11 mouse cellular contexts compared by ENCODE assay signal in the genomic region with DNA sequence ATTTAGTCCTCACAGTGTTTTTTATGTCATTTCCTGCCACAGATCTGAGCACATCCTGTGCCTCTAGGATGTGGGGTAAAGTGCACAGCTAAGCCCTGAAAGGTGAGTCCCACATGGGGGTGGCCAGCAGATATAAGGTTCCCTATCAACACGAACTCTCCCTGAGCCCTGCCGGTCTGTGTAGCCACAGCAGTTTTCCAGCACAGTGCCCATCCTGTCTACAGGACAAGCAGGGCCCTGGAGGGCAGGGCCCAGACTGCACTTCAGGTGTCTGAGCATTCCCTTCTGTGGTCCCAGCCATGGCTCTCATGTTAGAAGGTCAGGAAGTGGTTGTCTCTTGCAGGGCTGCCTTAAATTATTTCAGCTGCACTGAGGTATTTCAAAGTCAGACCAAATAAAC.
A peak's percentile ranks its signal among the peaks of the same experiment; 100 is the strongest.
DNase-seq lines count a peak whose midpoint lies in the region; ATAC-seq and TF ChIP-seq lines count a peak whose summit lies in the region.
"Had no signal": no experiment of that assay in that cellular context is flagged by ENCODE, and none has a peak within 500 bp of the region (broad histone marks: within the 10 kb centered on the region; RNA-seq: fewer than 3 reads in every experiment).

No protein-coding gene starts in this region.

- no peaks in the 10 kb centered on the region for H3K27me3 ChIP-seq in midbrain, embryonic 13.5 days
- no peaks in the 10 kb centered on the region for H3K27me3 ChIP-seq in midbrain, embryonic 15.5 days (replicated peaks)
- H3K27me3 ChIP-seq: forebrain, embryonic 13.5 days; midbrain, embryonic 12.5 days had no signal

- H3K4me3 ChIP-seq in midbrain, embryonic 13.5 days (replicated peaks), result no peak overlapping the region
- no peak overlapping the region for H3K4me3 ChIP-seq in midbrain, embryonic 15.5 days
- no peak overlapping the region for H3K4me3 ChIP-seq in bone marrow, adult 2 months (replicated peaks; ENCODE audit: control insufficient read depth, low read depth, low read length)
- H3K4me3 ChIP-seq: forebrain, embryonic 13.5 days; midbrain, embryonic 12.5 days had no signal

- H3K36me3 ChIP-seq in midbrain, embryonic 13.5 days, result no peaks in the 10 kb centered on the region
- no peaks in the 10 kb centered on the region for H3K36me3 ChIP-seq in midbrain, embryonic 15.5 days (replicated peaks)
- H3K36me3 ChIP-seq: midbrain, embryonic 12.5 days had no signal

- ATAC-seq in midbrain, embryonic 13.5 days, result no peak
- no peak for ATAC-seq in midbrain, embryonic 15.5 days (replicated peaks)
- ATAC-seq in megakaryocyte, adult 5-6 weeks (ENCODE audit: poor library complexity, severe bottlenecking), result peak; percentile 61
- ATAC-seq: forebrain, embryonic 13.5 days; intestine, embryonic 16.5 days had no signal

- peak overlapping the region; percentile 7; the same call in 1 of the 2 replicates for H3K27ac ChIP-seq in midbrain, embryonic 13.5 days
- no peak overlapping the region for H3K27ac ChIP-seq in midbrain, embryonic 15.5 days
- H3K27ac ChIP-seq in bone marrow, adult 2 months (ENCODE audit: control insufficient read depth, insufficient read depth, low read depth, low read length, poor library complexity), result peak overlapping the region; percentile 84
- H3K27ac ChIP-seq: forebrain, embryonic 13.5 days; midbrain, embryonic 12.5 days had no signal

- TF ChIP-seq CTCF in bone marrow, adult 2 months (IDR thresholded peaks at IDR 0.05; ENCODE audit: control insufficient read depth, insufficient read depth, low read length), result no peak

- TF ChIP-seq POLR2A in bone marrow, adult 2 months (IDR thresholded peaks at IDR 0.05; ENCODE audit: borderline replicate concordance, control insufficient read depth, low read depth, low read length), result no peak

- 82% methylated on average over 2 of the region's 2 CpGs for WGBS in midbrain, embryonic 13.5 days
- 73% methylated on average over 2 of the region's 2 CpGs for WGBS in midbrain, embryonic 15.5 days
- WGBS in bone marrow, adult 2 months, result 0% methylated on average over 2 of the region's 2 CpGs

- H3K9ac ChIP-seq in midbrain, embryonic 13.5 days (replicated peaks), result no peak overlapping the region
- H3K9ac ChIP-seq in midbrain, embryonic 15.5 days, result no peak overlapping the region
- H3K9ac ChIP-seq: forebrain, embryonic 13.5 days; midbrain, embryonic 12.5 days had no signal

- H3K4me2 ChIP-seq in midbrain, embryonic 13.5 days (replicated peaks), result no peak overlapping the region
- H3K4me2 ChIP-seq in midbrain, embryonic 15.5 days, result no peak overlapping the region
- H3K4me2 ChIP-seq: forebrain, embryonic 13.5 days; midbrain, embryonic 12.5 days had no signal

- peaks cover under 1% of the 10 kb centered on the region; the same call in 1 of the 2 replicates for H3K4me1 ChIP-seq in midbrain, embryonic 13.5 days (replicated peaks)
- peaks cover under 1% of the 10 kb centered on the region for H3K4me1 ChIP-seq in midbrain, embryonic 15.5 days
- peaks cover 20% of the 10 kb centered on the region; the same call in 1 of the 2 replicates for H3K4me1 ChIP-seq in bone marrow, adult 2 months (ENCODE audit: control insufficient read depth, insufficient read depth, low read length)

- DNase-seq in thymus, postnatal 36 days, result peak; percentile 74 to 80
- no peak for DNase-seq in cerebellum, adult 9-11 months
- no peak for DNase-seq in testis, postnatal 14 days (ENCODE audit: low spot score)
- DNase-seq: lung, adult 18-20 months had no signal

- no peaks in the 10 kb centered on the region for H3K9me3 ChIP-seq in midbrain, embryonic 13.5 days
- no peaks in the 10 kb centered on the region for H3K9me3 ChIP-seq in midbrain, embryonic 15.5 days
- H3K9me3 ChIP-seq: midbrain, embryonic 12.5 days had no signal

Comparison
In these comparisons a context has a peak if more than half of its experiments do, and no peak if none do; other contexts are left out.
1. DNase-seq: peak in thymus, postnatal 36 days (2 of 2); none in cerebellum, adult 9-11 months (single experiment) and testis, postnatal 14 days (single experiment).